Mouse (Mus musculus): ENCODE results near the gene Amd1. TPM values are rescaled to one million over a fixed set of nuclear protein-coding genes. Genes with fewer than 3 reads are reported as not detected.
"Not testable (repeated sequence)": the region's sequence is repeated elsewhere in the genome, so short reads cannot be mapped to it uniquely, and the experiment has no call there.

Amd1 gene
- polyA plus RNA-seq, 1 experiment from 2014 or later: 41.9 TPM

- Histone ChIP-seq H3K27me3 (no peaks in the 10 kb centered on the region), H3K27ac (replicated peaks) (no peak overlapping the region), H3K9me3 (replicated peaks) (no peaks in the 10 kb centered on the region), H3K4me2 (no peak overlapping the region), H3K4me1 (replicated peaks) (peaks cover 20% of the 10 kb centered on the region), H3K9ac (no peak overlapping the region), H3K4me3 (replicated peaks) (no peak overlapping the region), H3K36me3 (replicated peaks) (no peaks in the 10 kb centered on the region)
- no peak for ATAC-seq (ENCODE audit: insufficient read depth)
- WGBS (ENCODE audit: insufficient replicate concordance): 70% methylated on average over 6 of the region's 6 CpGs
Measured at GRCm38 (mm10) chr10:40332864-40333263, 30.9 kb upstream of the Amd1 start.

GRCm38 (mm10) chr10:40330262-40330661, 28.3 kb upstream of the Amd1 start:
- Histone ChIP-seq H3K36me3 (replicated peaks) (no peaks in the 10 kb centered on the region), H3K9me3 (replicated peaks) (no peaks in the 10 kb centered on the region), H3K4me2 (no peak overlapping the region), H3K4me3 (replicated peaks) (no peak overlapping the region), H3K27ac (replicated peaks) (no peak overlapping the region), H3K27me3 (no peaks in the 10 kb centered on the region), H3K4me1 (replicated peaks) (peaks cover 41% of the 10 kb centered on the region), H3K9ac (no peak overlapping the region)
- no peak for ATAC-seq (ENCODE audit: insufficient read depth)
- WGBS (ENCODE audit: insufficient replicate concordance): 72% methylated on average over 1 of the region's 1 CpGs

GRCm38 (mm10) chr10:40328004-40328551, 26.1 kb upstream of the Amd1 start:
- H3K9ac ChIP-seq: 0 out of 2 replicates have a peak overlapping the region, but pooled peaks have one; percentile 10
- 12% methylated on average over 9 of the region's 9 CpGs for WGBS (ENCODE audit: insufficient replicate concordance)
- peak overlapping the region; percentile 60 for H3K4me2 ChIP-seq

GRCm38 (mm10) chr10:40320306-40320705, 18.3 kb upstream of the Amd1 start:
- Histone ChIP-seq H3K36me3 (replicated peaks) (no peaks in the 10 kb centered on the region), H3K4me1 (replicated peaks) (0 out of 2 replicates have a peak, but pooled peaks cover 5% of the 10 kb centered on the region), H3K27ac (replicated peaks) (no peak overlapping the region), H3K4me2 (no peak overlapping the region), H3K9me3 (replicated peaks) (no peaks in the 10 kb centered on the region), H3K9ac (no peak overlapping the region), H3K4me3 (replicated peaks) (no peak overlapping the region), H3K27me3 (no peaks in the 10 kb centered on the region)
- WGBS (ENCODE audit: insufficient replicate concordance): 78% methylated on average over 10 of the region's 10 CpGs
- ATAC-seq (ENCODE audit: insufficient read depth): no peak

More at GRCm38 (mm10) chr10:40328004-40328551, 26.1 kb upstream of the Amd1 start:
- H3K36me3 ChIP-seq (replicated peaks): no peaks in the 10 kb centered on the region
- peak; percentile 97 for ATAC-seq (ENCODE audit: insufficient read depth)
- no peaks in the 10 kb centered on the region for H3K27me3 ChIP-seq
- peak overlapping the region; percentile 87 for H3K27ac ChIP-seq (replicated peaks)
- H3K9me3 ChIP-seq (replicated peaks): no peaks in the 10 kb centered on the region
- H3K4me1 ChIP-seq (replicated peaks): peaks cover 39% of the 10 kb centered on the region
- H3K4me3 ChIP-seq (replicated peaks): peak overlapping the region; percentile 9

- no peak overlapping the region for H3K4me3 ChIP-seq (replicated peaks)
- no peak overlapping the region for H3K4me2 ChIP-seq
- H3K27ac ChIP-seq (replicated peaks): no peak overlapping the region
- ATAC-seq (ENCODE audit: insufficient read depth): no peak
- H3K9ac ChIP-seq: no peak overlapping the region
- H3K9me3 ChIP-seq (replicated peaks): no peaks in the 10 kb centered on the region
- H3K27me3 ChIP-seq: no peaks in the 10 kb centered on the region
- no peaks in the 10 kb centered on the region for H3K36me3 ChIP-seq (replicated peaks)
- 0 out of 2 replicates have a peak, but pooled peaks cover 5% of the 10 kb centered on the region for H3K4me1 ChIP-seq (replicated peaks)
- 58% methylated on average over 7 of the region's 7 CpGs for WGBS (ENCODE audit: insufficient replicate concordance)
Measured at GRCm38 (mm10) chr10:40316841-40317585, 15.0 kb upstream of the Amd1 start.

GRCm38 (mm10) chr10:40312781-40313180, 10.8 kb upstream of the Amd1 start:
- Histone ChIP-seq H3K27ac (replicated peaks) (no peak overlapping the region), H3K4me2 (no peak overlapping the region), H3K9me3 (replicated peaks) (no peaks in the 10 kb centered on the region), H3K36me3 (replicated peaks) (no peaks in the 10 kb centered on the region), H3K9ac (no peak overlapping the region), H3K27me3 (no peaks in the 10 kb centered on the region), H3K4me3 (replicated peaks) (no peak overlapping the region), H3K4me1 (replicated peaks) (peaks cover 22% of the 10 kb centered on the region)
- 73% methylated on average over 4 of the region's 4 CpGs for WGBS (ENCODE audit: insufficient replicate concordance)
- ATAC-seq (ENCODE audit: insufficient read depth): no peak

GRCm38 (mm10) chr10:40309884-40310635, 8.1 kb upstream of the Amd1 start:
- Histone ChIP-seq H3K27ac (replicated peaks) (peak overlapping the region; percentile 62), H3K4me1 (replicated peaks) (peaks cover 17% of the 10 kb centered on the region), H3K27me3 (no peaks in the 10 kb centered on the region), H3K36me3 (replicated peaks) (no peaks in the 10 kb centered on the region), H3K9me3 (replicated peaks) (peaks cover 4% of the 10 kb centered on the region; the same call in 1 of the 2 replicates), H3K4me3 (replicated peaks) (peak overlapping the region; percentile 36), H3K4me2 (peak overlapping the region; percentile 64), H3K9ac (no peak overlapping the region; the same call in 1 of the 2 replicates)
- peak; percentile 84 for ATAC-seq (ENCODE audit: insufficient read depth)
- 28% methylated on average over 6 of the region's 6 CpGs for WGBS (ENCODE audit: insufficient replicate concordance)

GRCm38 (mm10) chr10:40307826-40308583, 6.0 kb upstream of the Amd1 start:
- Histone ChIP-seq H3K27ac (replicated peaks) (no peak overlapping the region), H3K4me2 (no peak overlapping the region), H3K4me3 (replicated peaks) (no peak overlapping the region), H3K27me3 (no peaks in the 10 kb centered on the region), H3K36me3 (replicated peaks) (no peaks in the 10 kb centered on the region), H3K9ac (no peak overlapping the region), H3K4me1 (replicated peaks) (peaks cover 17% of the 10 kb centered on the region), H3K9me3 (replicated peaks) (peaks cover 4% of the 10 kb centered on the region; the same call in 1 of the 2 replicates)
- WGBS (ENCODE audit: insufficient replicate concordance): 64% methylated on average over 4 of the region's 4 CpGs
- ATAC-seq (ENCODE audit: insufficient read depth): no peak

GRCm38 (mm10) chr10:40305989-40306388, 4.0 kb upstream of the Amd1 start:
- Histone ChIP-seq H3K4me3 (replicated peaks) (no peak overlapping the region), H3K4me1 (replicated peaks) (peaks cover 22% of the 10 kb centered on the region), H3K4me2 (no peak overlapping the region), H3K27me3 (no peaks in the 10 kb centered on the region), H3K9ac (no peak overlapping the region), H3K9me3 (replicated peaks) (peaks cover 4% of the 10 kb centered on the region; the same call in 1 of the 2 replicates), H3K27ac (replicated peaks) (no peak overlapping the region), H3K36me3 (replicated peaks) (no peaks in the 10 kb centered on the region)
- ATAC-seq (ENCODE audit: insufficient read depth): no peak
- 79% methylated on average over 1 of the region's 1 CpGs for whole genome bisulfite sequencing (ENCODE audit: insufficient replicate concordance)

- WGBS (ENCODE audit: insufficient replicate concordance): under 1% methylated on average over 82 of the region's 91 CpGs
- not testable (repeated sequence) for H3K9me3 ChIP-seq (replicated peaks); H3K27me3 ChIP-seq; H3K36me3 ChIP-seq (replicated peaks)
- ATAC-seq (ENCODE audit: insufficient read depth): peak; percentile 45
- H3K4me2 ChIP-seq: peak overlapping the region; percentile 91
- peak overlapping the region; percentile 97 for H3K9ac ChIP-seq
- H3K4me1 ChIP-seq (replicated peaks): peaks cover 42% of the 10 kb centered on the region
- peak overlapping the region; percentile 91 for H3K27ac ChIP-seq (replicated peaks)
- H3K4me3 ChIP-seq (replicated peaks): peak overlapping the region; percentile 94
Measured at GRCm38 (mm10) chr10:40301181-40302075, 558 bp downstream of the Amd1 start.

Data from liver, embryonic 15.5 days (tissue).